Comparison of ENCODE assay signal across 26 mouse cellular contexts in genomic region chr13:42958867-42959266, GRCm38 (mm10).
"Had no signal": no experiment of that assay in that cellular context is flagged by ENCODE, and none has a peak within 500 bp of the region (broad histone marks: within the 10 kb centered on the region; RNA-seq: fewer than 3 reads in every experiment).

No protein-coding gene starts in this region.

- H3K27me3 ChIP-seq: heart, embryonic 12.5 days; hindbrain, embryonic 12.5 days; kidney, embryonic 15.5 days; limb, embryonic 13.5 days; limb, embryonic 15.5 days; liver, embryonic 12.5 days had no signal

- DNase-seq: gastrocnemius, adult 2 months; gastrocnemius, postnatal 10 days; gastrocnemius, postnatal 25 days; heart, adult 2 months; heart, postnatal 10 days; heart, postnatal 4 days; kidney, adult 11 months; kidney, adult 2 months; kidney, adult 9 months; kidney, postnatal 10 days; kidney, postnatal 25 days; layer of hippocampus, adult 9-11 months; layer of hippocampus, postnatal 36 days; left cerebral cortex, postnatal 4 days; lung, adult 18-20 months had no signal

- H3K27ac ChIP-seq: gastrocnemius, adult 2 months; heart, adult 2 months; hindbrain, embryonic 10.5 days; hindbrain, embryonic 12.5 days; hindbrain, embryonic 14.5 days; kidney, embryonic 15.5 days; limb, embryonic 13.5 days; limb, embryonic 15.5 days; liver, embryonic 12.5 days; liver, embryonic 14.5 days had no signal

- ATAC-seq: hindbrain, embryonic 16.5 days; intestine, embryonic 16.5 days; liver, embryonic 12.5 days had no signal

- H3K4me2 ChIP-seq: heart, embryonic 12.5 days; hindbrain, embryonic 12.5 days; hindbrain, embryonic 14.5 days; kidney, embryonic 15.5 days; limb, embryonic 13.5 days; limb, embryonic 15.5 days; liver, embryonic 12.5 days had no signal

- H3K9me3 ChIP-seq: heart, embryonic 12.5 days; hindbrain, embryonic 10.5 days; hindbrain, embryonic 12.5 days; kidney, embryonic 15.5 days; limb, embryonic 13.5 days; limb, embryonic 15.5 days; liver, embryonic 12.5 days had no signal

- H3K9ac ChIP-seq: heart, embryonic 12.5 days; hindbrain, embryonic 12.5 days; hindbrain, embryonic 14.5 days; kidney, embryonic 15.5 days; limb, embryonic 13.5 days; limb, embryonic 15.5 days; liver, embryonic 12.5 days; liver, embryonic 14.5 days had no signal

- H3K4me1 ChIP-seq: hindbrain, embryonic 10.5 days; hindbrain, embryonic 12.5 days; liver, embryonic 12.5 days had no signal

- H3K36me3 ChIP-seq: heart, embryonic 12.5 days; hindbrain, embryonic 10.5 days; hindbrain, embryonic 12.5 days; kidney, embryonic 15.5 days; limb, embryonic 13.5 days; limb, embryonic 15.5 days; liver, embryonic 12.5 days had no signal

- H3K4me3 ChIP-seq: gastrocnemius, adult 2 months; heart, adult 2 months; heart, embryonic 12.5 days; hindbrain, embryonic 10.5 days; hindbrain, embryonic 12.5 days; kidney, embryonic 15.5 days; limb, embryonic 13.5 days; limb, embryonic 15.5 days; liver, embryonic 12.5 days had no signal
